Mouse (Mus musculus): ENCODE measurements around the gene Tomm40.

The Tomm40 gene

GRCm38 (mm10) chr7:19705271-19705670 is 10.0 kb downstream of the Tomm40 start:
- DNase-seq (ENCODE audit: low spot score in 2 of 2): no peak

GRCm38 (mm10) chr7:19704475-19704874 is 10.8 kb downstream of the Tomm40 start:
- no peak for DNase-seq (ENCODE audit: low spot score in 2 of 2)

- no peak for DNase-seq (ENCODE audit: low spot score in 2 of 2)
Measured at GRCm38 (mm10) chr7:19702859-19703555, 12.2 kb downstream of the Tomm40 start.

- peak; percentile 56 to 77 for DNase-seq (ENCODE audit: low spot score in 2 of 2)
Measured at GRCm38 (mm10) chr7:19701069-19701761, 14.0 kb downstream of the Tomm40 start.

- DNase-seq (ENCODE audit: low spot score in 2 of 2): no peak
Measured at GRCm38 (mm10) chr7:19700299-19701068, 14.8 kb downstream of the Tomm40 start.

- DNase-seq (ENCODE audit: low spot score in 2 of 2): no peak
Measured at GRCm38 (mm10) chr7:19699827-19700148, 15.4 kb downstream of the Tomm40 start.

GRCm38 (mm10) chr7:19698907-19699826 is 16.1 kb downstream of the Tomm40 start, which contains the start of gene Apoe:
TSS of gene Apoe (minus strand) at chr7:19699188.
- peak; percentile 48 to 62 for DNase-seq (ENCODE audit: low spot score in 2 of 2)

- no peak for DNase-seq (ENCODE audit: low spot score in 2 of 2)
Measured at GRCm38 (mm10) chr7:19697949-19698906, 17.0 kb downstream of the Tomm40 start.

- no peak for DNase-seq (ENCODE audit: low spot score in 2 of 2)
Measured at GRCm38 (mm10) chr7:19696336-19696873, 18.8 kb downstream of the Tomm40 start.

GRCm38 (mm10) chr7:19695881-19696280 is 19.4 kb downstream of the Tomm40 start:
- no peak for DNase-seq (ENCODE audit: low spot score in 2 of 2)

- DNase-seq (ENCODE audit: low spot score in 2 of 2): no peak
Measured at GRCm38 (mm10) chr7:19695213-19695594, 20.0 kb downstream of the Tomm40 start.

GRCm38 (mm10) chr7:19694336-19695212 is 20.7 kb downstream of the Tomm40 start:
- no peak for DNase-seq (ENCODE audit: low spot score in 2 of 2)

- DNase-seq (ENCODE audit: low spot score in 2 of 2): peak in 1 of 2 experiments; percentile 60
Measured at GRCm38 (mm10) chr7:19693421-19693820, 21.8 kb downstream of the Tomm40 start.

- no peak for DNase-seq (ENCODE audit: low spot score in 2 of 2)
Measured at GRCm38 (mm10) chr7:19691873-19692865, 23.1 kb downstream of the Tomm40 start, which contains the start of gene Apoc1. TSS of gene Apoc1 (minus strand) at chr7:19692660.

GRCm38 (mm10) chr7:19691434-19691833 is 23.8 kb downstream of the Tomm40 start:
- DNase-seq (ENCODE audit: low spot score in 2 of 2): no peak

- DNase-seq (ENCODE audit: low spot score in 2 of 2): no peak
Measured at GRCm38 (mm10) chr7:19690845-19691244, 24.4 kb downstream of the Tomm40 start.

GRCm38 (mm10) chr7:19688611-19689010 is 26.6 kb downstream of the Tomm40 start:
- DNase-seq (ENCODE audit: low spot score in 2 of 2): no peak

GRCm38 (mm10) chr7:19688101-19688500 is 27.1 kb downstream of the Tomm40 start:
- no peak for DNase-seq (ENCODE audit: low spot score in 2 of 2)

Data from urinary bladder, postnatal 4 days (tissue).